Mouse (Mus musculus) small intestine, adult 2 months (tissue): ENCODE data around the gene Kdelc2. TPM values are rescaled to one million over a fixed set of nuclear protein-coding genes. Genes with fewer than 3 reads are reported as not detected.

Experiments used
- H3K27ac ChIP-seq: fragments of 200-500 bp; 2 replicates; pipeline ENCODE4 v1.5.1; 2012; ENCODE audit warnings: low read depth, low read length, control low read depth, inconsistent platforms; ENCODE audit not compliant: insufficient read depth
- H3K27me3 ChIP-seq: fragments of 200-500 bp; 2 replicates; pipeline ENCODE4 v1.6.1; 2012; ENCODE audit warnings: mild to moderate bottlenecking, moderate library complexity, low read length, inconsistent platforms; ENCODE audit not compliant: control insufficient read depth, insufficient read depth
- H3K36me3 ChIP-seq: fragments of 200-500 bp; 2 replicates; pipeline ENCODE4 v1.6.1; 2012; ENCODE audit warnings: mild to moderate bottlenecking, low read length, control low read depth, inconsistent platforms; ENCODE audit not compliant: control insufficient read depth, insufficient read depth
- H3K4me1 ChIP-seq: fragments of 200-500 bp; 2 replicates; pipeline ENCODE4 v1.6.1; 2012; ENCODE audit warnings: low read length, inconsistent platforms, mixed read lengths; ENCODE audit not compliant: control insufficient read depth, insufficient read depth, insufficient read length
- H3K4me3 ChIP-seq: fragments of 200-500 bp; 2 replicates; pipeline ENCODE4 v1.5.1; 2012; ENCODE audit warnings: low read depth, mild to moderate bottlenecking, control low read depth, inconsistent platforms, low read length, moderate library complexity
- CTCF ChIP-seq: fragments of 200-500 bp; IDR thresholded peaks from 2 replicates; pipeline ENCODE4 v1.5.1; 2012; ENCODE audit warnings: low read depth, mild to moderate bottlenecking, control low read depth, inconsistent platforms, low read length, moderate library complexity, mixed read lengths; ENCODE audit not compliant: insufficient replicate concordance, insufficient read length; ENCODE audit errors: extremely low read depth
- POLR2A ChIP-seq: fragments of 200-500 bp; IDR thresholded peaks from 2 replicates; pipeline ENCODE4 v1.6.1; 2012; ENCODE audit warnings: low read depth, mild to moderate bottlenecking, control low read depth, inconsistent platforms, low read length, moderate library complexity
- WGBS: fragments of 180-500 bp; shearing (Covaris S2); methylation state at CpG from one replicate; pipeline ENCODE4 v1.1.7; 2018; 5-methylcytosine and 5-hydroxymethylcytosine counted together
- polyA plus RNA-seq: library from polyadenylated mRNA; depleted of rRNA; stranded (reverse); fragments of >200 nt; gene quantifications from 2 replicates; pipeline ENCODE4 v1.2.3, GENCODE M21; 2012

The Kdelc2 gene
- polyA plus RNA-seq, 1 experiment = 2.6 TPM

GRCm38 (mm10) chr9:53399537-53399936 lies 15.7 kb downstream of the Kdelc2 start:
- WGBS = 97% methylated on average over 8 of the region's 8 CpGs
- H3K27ac ChIP-seq = no peak overlapping the region

GRCm38 (mm10) chr9:53400696-53401095 lies 16.9 kb downstream of the Kdelc2 start:
- H3K27me3 ChIP-seq = no peaks in the 10 kb centered on the region
- peaks cover 7% of the 10 kb centered on the region; the same call in 1 of the 2 replicates for H3K4me1 ChIP-seq
- H3K27ac ChIP-seq = no peak overlapping the region
- 88% methylated on average over 4 of the region's 4 CpGs for WGBS
- no peak for TF ChIP-seq CTCF
- TF ChIP-seq POLR2A = no peak
- no peak overlapping the region for H3K4me3 ChIP-seq
- peaks cover 11% of the 10 kb centered on the region for H3K36me3 ChIP-seq

More at GRCm38 (mm10) chr9:53399537-53399936, 15.7 kb downstream of the Kdelc2 start:
- H3K4me1 ChIP-seq = peaks cover 5% of the 10 kb centered on the region; the same call in 1 of the 2 replicates
- no peak for TF ChIP-seq POLR2A
- no peak for TF ChIP-seq CTCF
- H3K27me3 ChIP-seq = no peaks in the 10 kb centered on the region
- H3K4me3 ChIP-seq = no peak overlapping the region
- peaks cover 11% of the 10 kb centered on the region for H3K36me3 ChIP-seq

GRCm38 (mm10) chr9:53401146-53401545 lies 17.3 kb downstream of the Kdelc2 start:
- WGBS = 92% methylated on average over 8 of the region's 8 CpGs

GRCm38 (mm10) chr9:53402291-53402711 lies 18.5 kb downstream of the Kdelc2 start, which contains the start of gene 4930550C14Rik:
4930550C14Rik (plus strand) TSS chr9:53402325.
- 6% methylated on average over 11 of the region's 11 CpGs for WGBS
- Histone ChIP-seq H3K36me3 (peaks cover 6% of the 10 kb centered on the region), H3K4me1 (peaks cover 7% of the 10 kb centered on the region; the same call in 1 of the 2 replicates), H3K27me3 (no peaks in the 10 kb centered on the region), H3K4me3 (peak within 1 kb of the TSS; percentile 36), H3K27ac (peak within 1 kb of the TSS; percentile 20)
- no peak for TF ChIP-seq CTCF

More at GRCm38 (mm10) chr9:53401146-53401545, 17.3 kb downstream of the Kdelc2 start:
- no peak overlapping the region for H3K27ac ChIP-seq
- peaks cover 7% of the 10 kb centered on the region; the same call in 1 of the 2 replicates for H3K4me1 ChIP-seq
- no peak overlapping the region for H3K4me3 ChIP-seq
- H3K36me3 ChIP-seq = peaks cover 9% of the 10 kb centered on the region
- H3K27me3 ChIP-seq = no peaks in the 10 kb centered on the region
- TF ChIP-seq POLR2A = no peak
- no peak for TF ChIP-seq CTCF

- no peak for TF ChIP-seq POLR2A
- no peak for TF ChIP-seq CTCF
- H3K27me3 ChIP-seq = no peaks in the 10 kb centered on the region
- H3K36me3 ChIP-seq = peaks cover 5% of the 10 kb centered on the region
- H3K4me1 ChIP-seq = peaks cover 7% of the 10 kb centered on the region; the same call in 1 of the 2 replicates
- no peak overlapping the region for H3K4me3 ChIP-seq
- H3K27ac ChIP-seq = no peak overlapping the region
- WGBS = 75% methylated on average over 8 of the region's 8 CpGs
Observed at GRCm38 (mm10) chr9:53402991-53403390, 19.2 kb downstream of the Kdelc2 start.

GRCm38 (mm10) chr9:53404050-53404752 lies 20.4 kb downstream of the Kdelc2 start:
- Histone ChIP-seq H3K4me1 (peaks cover 7% of the 10 kb centered on the region; the same call in 1 of the 2 replicates), H3K27me3 (no peaks in the 10 kb centered on the region), H3K4me3 (no peak overlapping the region), H3K36me3 (peaks cover 5% of the 10 kb centered on the region), H3K27ac (no peak overlapping the region)
- WGBS = 82% methylated on average over 6 of the region's 6 CpGs
- TF ChIP-seq POLR2A (no peak), CTCF (no peak)

GRCm38 (mm10) chr9:53404753-53405722 lies 21.2 kb downstream of the Kdelc2 start:
- Histone ChIP-seq H3K27me3 (no peaks in the 10 kb centered on the region), H3K4me3 (peak overlapping the region; percentile 51), H3K4me1 (peaks cover 7% of the 10 kb centered on the region; the same call in 1 of the 2 replicates), H3K27ac (no peak overlapping the region), H3K36me3 (no peaks in the 10 kb centered on the region; the same call in 1 of the 2 replicates)
- WGBS = 26% methylated on average over 21 of the region's 21 CpGs
- TF ChIP-seq POLR2A (no peak), CTCF (no peak)
